24 mouse cellular contexts compared by ENCODE assay signal in genomic region chr2:77593461-77593860, GRCm38 (mm10).
A peak's percentile ranks its signal among the peaks of the same experiment; 100 is the strongest.
DNase-seq lines count a peak whose midpoint lies in the region; ATAC-seq and TF ChIP-seq lines count a peak whose summit lies in the region.
"Had no signal": no experiment of that assay in that cellular context is flagged by ENCODE, and none has a peak within 500 bp of the region (broad histone marks: within the 10 kb centered on the region; RNA-seq: fewer than 3 reads in every experiment).

No protein-coding gene starts in this region.

- no peaks in the 10 kb centered on the region for H3K9me3 ChIP-seq in kidney, postnatal 0 days (replicated peaks; ENCODE audit: low read length)
- H3K9me3 ChIP-seq: embryonic facial prominence, embryonic 12.5 days; embryonic facial prominence, embryonic 15.5 days; heart, embryonic 12.5 days; heart, embryonic 15.5 days had no signal

- H3K4me1 ChIP-seq in kidney, postnatal 0 days (replicated peaks; ENCODE audit: insufficient read depth, low read length): no peaks in the 10 kb centered on the region
- H3K4me1 ChIP-seq: embryonic facial prominence, embryonic 12.5 days; embryonic facial prominence, embryonic 15.5 days had no signal

- H3K27me3 ChIP-seq in kidney, postnatal 0 days (ENCODE audit: insufficient read depth, low read length): no peaks in the 10 kb centered on the region
- H3K27me3 ChIP-seq: embryonic facial prominence, embryonic 12.5 days; embryonic facial prominence, embryonic 15.5 days; heart, embryonic 12.5 days; heart, embryonic 15.5 days had no signal

- no peaks in the 10 kb centered on the region for H3K36me3 ChIP-seq in kidney, postnatal 0 days (ENCODE audit: insufficient read depth, low read length)
- H3K36me3 ChIP-seq: embryonic facial prominence, embryonic 12.5 days; embryonic facial prominence, embryonic 15.5 days; heart, embryonic 12.5 days; heart, embryonic 15.5 days had no signal

- TF ChIP-seq CTCF in kidney, postnatal 0 days (IDR thresholded peaks at IDR 0.05; ENCODE audit: low read depth): no peak

- H3K9ac ChIP-seq in kidney, postnatal 0 days (ENCODE audit: low read depth, low read length): no peak overlapping the region
- H3K9ac ChIP-seq: embryonic facial prominence, embryonic 12.5 days; embryonic facial prominence, embryonic 15.5 days; forebrain, postnatal 0 days; heart, embryonic 12.5 days; heart, embryonic 15.5 days; hindbrain, embryonic 14.5 days had no signal

- H3K4me3 ChIP-seq in kidney, postnatal 0 days (replicated peaks; ENCODE audit: low read depth, low read length): no peak overlapping the region
- H3K4me3 ChIP-seq: embryonic facial prominence, embryonic 12.5 days; embryonic facial prominence, embryonic 15.5 days; gastrocnemius, adult 2 months; heart, embryonic 12.5 days; heart, embryonic 15.5 days had no signal

- no peak overlapping the region for H3K4me2 ChIP-seq in kidney, postnatal 0 days (ENCODE audit: low read length)
- H3K4me2 ChIP-seq: embryonic facial prominence, embryonic 12.5 days; embryonic facial prominence, embryonic 15.5 days; heart, embryonic 12.5 days; heart, embryonic 15.5 days; hindbrain, embryonic 14.5 days had no signal

- no peak overlapping the region for H3K27ac ChIP-seq in kidney, postnatal 0 days
- H3K27ac ChIP-seq: embryonic facial prominence, embryonic 12.5 days; embryonic facial prominence, embryonic 15.5 days; gastrocnemius, adult 2 months; heart, embryonic 15.5 days; hindbrain, embryonic 14.5 days; hindbrain, postnatal 0 days had no signal

- ATAC-seq in kidney, postnatal 0 days (replicated peaks; ENCODE audit: low FRiP score, low read depth): no peak
- ATAC-seq: forebrain, embryonic 14.5 days; hindbrain, postnatal 0 days had no signal

- 28% methylated on average over 7 of the region's 7 CpGs for WGBS in kidney, postnatal 0 days

- DNase-seq in adrenal gland, adult (ENCODE audit: inconsistent age in 2 of 2, low spot score in 1 of 2): peak; percentile 11 to 59
- DNase-seq in adrenal gland, adult 2 months: no peak
- DNase-seq in kidney, postnatal 0 days (ENCODE audit: low spot score): peak; percentile 71
- DNase-seq in kidney, adult 9 months: no peak
- peak; percentile 8 for DNase-seq in ovary, postnatal 36 days (ENCODE audit: low spot score)
- no peak for DNase-seq in ovary, postnatal 14 days (ENCODE audit: low spot score)
- no peak for DNase-seq in right cerebral cortex, adult 18-20 months
- DNase-seq: adrenal gland, postnatal 14 days; cerebellum, adult 11 months; cerebellum, adult 9-11 months; cerebellum, postnatal 25 days; forebrain, postnatal 0 days; gastrocnemius, adult 2 months; gastrocnemius, postnatal 14 days; heart, adult 18-20 months; heart, postnatal 10 days; heart, postnatal 4 days had no signal

Comparison
In these comparisons a context has a peak if more than half of its experiments do, and no peak if none do; other contexts are left out.
1. DNase-seq: peak in adrenal gland, adult (2 of 2), kidney, postnatal 0 days (single experiment) and ovary, postnatal 36 days (single experiment); none in adrenal gland, adult 2 months (single experiment), kidney, adult 9 months (single experiment), ovary, postnatal 14 days (single experiment) and right cerebral cortex, adult 18-20 months (single experiment).